Mouse (Mus musculus) kidney, adult 2 months (tissue): ENCODE measurements around the gene Fkbp2.

Source experiments
- CTCF ChIP-seq: fragments of 200-500 bp; conservative IDR thresholded peaks from 2 replicates; pipeline ENCODE4 v1.5.1; 2011; ENCODE audit warnings: low read depth, mild to moderate bottlenecking, control low read depth, low read length, moderate library complexity, mixed read lengths; ENCODE audit not compliant: insufficient read depth, insufficient read length
- POLR2A ChIP-seq: fragments of 200-500 bp; IDR thresholded peaks from one replicate; pipeline ENCODE4 v1.6.1; 2011; ENCODE audit warnings: low read depth, low read length, control low read depth

- no peak for TF ChIP-seq POLR2A
- peak; percentile 63 for TF ChIP-seq CTCF
Measured at GRCm38 (mm10) chr19:6969665-6970381, 10.5 kb downstream of the Fkbp2 start.
